Mouse (Mus musculus): ENCODE data around the gene Prune2. TPM values are rescaled to one million over a fixed set of nuclear protein-coding genes. Genes with fewer than 3 reads are reported as not detected.
A peak's percentile ranks its signal among the peaks of the same experiment; 100 is the strongest.
"Not testable (repeated sequence)": the region's sequence is repeated elsewhere in the genome, so short reads cannot be mapped to it uniquely, and the experiment has no call there.

Gene Prune2
- polyA plus RNA-seq, 1 experiment from 2014 or later, result 7.2 TPM

DNA sequence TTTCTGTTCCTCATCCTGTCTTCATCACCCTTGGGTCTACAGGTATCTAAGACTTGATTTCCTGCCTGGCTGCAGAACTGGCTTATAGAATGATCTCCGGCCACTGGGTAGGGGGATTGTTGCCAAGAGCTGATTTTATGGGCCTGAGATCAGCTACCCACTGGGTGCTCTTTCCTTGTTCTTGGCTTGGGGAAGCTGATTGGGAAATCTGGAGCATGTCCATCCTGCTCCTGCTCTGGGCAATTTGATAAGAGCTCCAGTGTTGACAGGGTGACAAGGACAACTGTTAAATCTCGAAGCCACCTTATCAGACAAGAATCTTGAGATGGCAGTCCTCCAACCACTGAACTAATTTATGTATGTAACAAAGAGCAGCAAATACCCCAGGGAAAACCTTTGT, 203.8 kb downstream of the Prune2 start:
- WGBS, result 21% methylated on average over 2 of the region's 2 CpGs
- no peak for ATAC-seq (ENCODE audit: extremely low read depth, insufficient number of reproducible peaks, low FRiP score, low TSS enrichment)
- Histone ChIP-seq H3K4me2 (no peak overlapping the region), H3K27me3 (replicated peaks) (no peaks in the 10 kb centered on the region), H3K4me3 (no peak overlapping the region), H3K9ac (no peak overlapping the region), H3K4me1 (peaks cover 17% of the 10 kb centered on the region), H3K27ac (replicated peaks) (no peak overlapping the region), H3K36me3 (no peaks in the 10 kb centered on the region), H3K9me3 (no peaks in the 10 kb centered on the region)

DNA sequence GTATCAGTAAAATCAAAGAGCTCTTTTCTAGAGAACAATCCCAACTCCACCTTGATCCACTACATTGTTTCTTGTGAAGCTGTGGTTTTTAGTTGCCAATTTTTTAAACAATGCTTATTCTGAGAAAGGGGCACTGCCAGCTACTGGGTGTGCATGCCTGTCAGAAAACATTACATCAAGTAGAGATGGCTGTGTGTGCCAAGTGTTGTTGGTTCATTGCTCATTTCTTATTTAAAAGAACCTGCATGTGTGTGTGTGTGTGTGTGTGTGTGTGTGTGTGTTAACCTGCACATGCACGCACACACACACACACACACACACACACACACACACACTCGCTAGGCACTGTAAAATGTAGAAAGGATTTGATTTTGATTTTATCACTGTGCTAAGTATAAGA, 204.3 kb downstream of the Prune2 start:
- Histone ChIP-seq H3K4me1 (peaks cover 17% of the 10 kb centered on the region), H3K27me3 (replicated peaks) (no peaks in the 10 kb centered on the region), H3K9me3 (no peaks in the 10 kb centered on the region), H3K36me3 (no peaks in the 10 kb centered on the region), H3K4me2 (no peak overlapping the region), H3K9ac (no peak overlapping the region), H3K27ac (replicated peaks) (no peak overlapping the region), H3K4me3 (no peak overlapping the region)
- 65% methylated on average over 2 of the region's 2 CpGs for whole genome bisulfite sequencing
- ATAC-seq (ENCODE audit: extremely low read depth, insufficient number of reproducible peaks, low FRiP score, low TSS enrichment), result no peak

DNA sequence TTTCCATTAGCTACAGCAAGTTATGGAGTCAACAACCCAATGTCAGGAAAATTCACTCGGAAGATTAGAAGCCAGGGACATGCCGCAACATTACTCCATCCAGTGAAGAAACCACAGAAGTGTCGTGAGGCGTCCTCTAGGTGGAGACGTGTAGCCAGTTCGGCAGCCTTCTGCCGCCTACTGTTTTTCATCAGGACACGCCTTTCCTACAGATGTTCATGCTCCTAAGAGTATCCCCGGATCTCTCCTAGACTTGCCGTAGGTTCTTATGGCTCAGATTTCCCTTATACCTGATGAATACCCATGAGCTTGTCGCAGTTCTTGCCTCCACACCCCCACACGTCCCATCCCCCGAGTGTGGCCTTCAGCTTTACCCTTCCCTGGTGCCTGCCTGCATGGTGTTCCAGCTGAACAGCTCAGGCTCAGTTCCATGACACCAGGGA, 207.6 kb downstream of the Prune2 start:
- no peaks in the 10 kb centered on the region for H3K27me3 ChIP-seq (replicated peaks)
- H3K4me3 ChIP-seq, result peak overlapping the region; percentile 22; the same call in 1 of the 2 replicates
- ATAC-seq (ENCODE audit: extremely low read depth, insufficient number of reproducible peaks, low FRiP score, low TSS enrichment), result no peak
- no peaks in the 10 kb centered on the region for H3K36me3 ChIP-seq
- H3K4me1 ChIP-seq, result peaks cover 28% of the 10 kb centered on the region
- H3K4me2 ChIP-seq, result peak overlapping the region; percentile 59
- no peaks in the 10 kb centered on the region for H3K9me3 ChIP-seq
- no peak overlapping the region for H3K9ac ChIP-seq
- WGBS, result 8% methylated on average over 13 of the region's 13 CpGs
- no peak overlapping the region for H3K27ac ChIP-seq (replicated peaks)

DNA sequence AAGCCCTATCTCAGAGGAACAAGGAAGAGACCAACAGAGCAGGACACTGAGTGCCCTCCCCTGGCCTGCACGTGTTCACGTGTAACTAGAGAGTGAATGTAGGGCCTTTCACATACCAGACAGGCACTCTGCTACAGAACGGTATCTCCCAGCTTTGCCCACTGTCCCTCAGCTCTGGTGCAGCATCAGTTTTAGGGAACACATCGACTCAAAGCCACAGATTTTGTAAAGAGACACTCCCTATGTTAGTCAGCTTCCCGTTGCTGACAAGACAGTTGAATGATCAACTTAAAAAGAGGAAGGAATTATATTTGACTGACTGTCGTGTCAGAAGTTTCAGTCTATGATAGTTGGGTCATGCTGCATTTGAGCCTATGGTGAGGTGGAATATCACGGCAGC, 210.4 kb downstream of the Prune2 start:
- 64% methylated on average over 7 of the region's 7 CpGs for WGBS
- Histone ChIP-seq H3K36me3 (no peaks in the 10 kb centered on the region), H3K27me3 (replicated peaks) (no peaks in the 10 kb centered on the region), H3K4me3 (no peak overlapping the region), H3K4me1 (peaks cover 14% of the 10 kb centered on the region), H3K4me2 (no peak overlapping the region), H3K9me3 (no peaks in the 10 kb centered on the region), H3K27ac (replicated peaks) (no peak overlapping the region), H3K9ac (no peak overlapping the region)
- ATAC-seq (ENCODE audit: extremely low read depth, insufficient number of reproducible peaks, low FRiP score, low TSS enrichment), result no peak

DNA sequence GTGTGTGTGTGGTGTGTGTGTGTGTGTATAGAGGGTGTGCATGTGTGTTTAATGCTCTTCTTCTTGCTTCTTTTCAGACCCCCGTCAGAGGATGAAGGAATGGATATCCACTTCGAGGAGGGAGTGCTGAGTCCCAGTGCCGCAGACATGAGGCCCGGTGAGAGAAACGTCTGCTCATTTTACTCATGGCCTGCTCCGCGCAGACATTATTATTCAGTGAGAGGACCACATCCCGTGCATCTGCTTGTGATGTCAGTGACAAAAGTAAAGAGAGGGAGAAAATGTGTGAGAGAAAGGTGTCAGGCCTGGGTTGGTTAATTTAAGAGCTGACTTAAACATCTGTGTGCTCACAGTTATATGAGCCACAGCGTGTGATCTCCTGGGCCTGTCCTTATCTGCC, 212.3 kb downstream of the Prune2 start:
- 73% methylated on average over 9 of the region's 9 CpGs for WGBS

DNA sequence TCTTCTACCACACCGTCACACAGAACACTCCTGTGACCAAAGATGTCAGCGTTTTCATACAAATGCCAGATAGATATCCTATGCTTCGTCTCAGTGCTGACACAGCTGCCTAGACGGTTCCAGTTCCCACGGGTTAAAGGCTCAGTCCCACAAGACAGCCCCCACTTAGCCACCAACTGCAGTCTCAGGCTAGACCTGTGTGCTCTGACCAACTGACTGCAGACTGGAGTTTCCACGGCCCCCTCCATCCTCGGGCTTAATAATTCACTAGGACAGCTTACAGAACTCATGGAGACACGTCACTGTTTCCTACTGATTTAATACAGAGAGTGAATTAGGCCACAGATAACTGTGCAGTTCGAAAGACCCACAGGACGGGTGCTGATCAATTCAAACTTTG, 213.8 kb downstream of the Prune2 start:
- Histone ChIP-seq H3K9ac (no peak overlapping the region), H3K9me3 (no peaks in the 10 kb centered on the region), H3K4me2 (no peak overlapping the region), H3K36me3 (no peaks in the 10 kb centered on the region), H3K27me3 (replicated peaks) (no peaks in the 10 kb centered on the region), H3K4me1 (peaks cover 11% of the 10 kb centered on the region; the same call in 1 of the 2 replicates), H3K27ac (replicated peaks) (no peak overlapping the region), H3K4me3 (no peak overlapping the region)
- no peak for ATAC-seq (ENCODE audit: extremely low read depth, insufficient number of reproducible peaks, low FRiP score, low TSS enrichment)
- WGBS, result 74% methylated on average over 10 of the region's 10 CpGs

More for the DNA sequence above, 212.3 kb downstream of the Prune2 start:
- no peak overlapping the region for H3K9ac ChIP-seq
- peaks cover 14% of the 10 kb centered on the region for H3K4me1 ChIP-seq
- no peaks in the 10 kb centered on the region for H3K9me3 ChIP-seq
- H3K36me3 ChIP-seq, result no peaks in the 10 kb centered on the region
- no peaks in the 10 kb centered on the region for H3K27me3 ChIP-seq (replicated peaks)
- no peak for ATAC-seq (ENCODE audit: extremely low read depth, insufficient number of reproducible peaks, low FRiP score, low TSS enrichment)
- no peak overlapping the region for H3K4me2 ChIP-seq
- no peak overlapping the region for H3K27ac ChIP-seq (replicated peaks)
- no peak overlapping the region for H3K4me3 ChIP-seq

DNA sequence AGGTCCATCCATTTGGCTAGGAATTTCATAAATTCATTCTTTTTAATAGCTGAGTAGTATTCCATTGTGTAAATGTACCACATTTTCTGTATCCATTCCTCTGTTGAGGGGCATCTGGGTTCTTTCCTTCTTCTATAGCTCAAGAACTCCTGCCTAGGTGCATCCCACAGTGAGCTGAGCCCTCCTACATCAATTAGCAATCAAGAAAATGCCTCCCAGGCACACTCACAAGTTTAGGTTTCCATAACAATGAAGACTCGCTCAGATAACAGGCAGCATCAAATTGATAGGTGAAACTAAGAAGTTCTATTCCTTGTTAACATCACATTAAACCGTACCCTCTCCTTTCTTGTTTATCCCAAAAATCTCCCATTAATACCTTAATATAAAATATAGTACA, 218.6 kb downstream of the Prune2 start:
- ATAC-seq (ENCODE audit: extremely low read depth, insufficient number of reproducible peaks, low FRiP score, low TSS enrichment); H3K4me1 ChIP-seq; H3K4me3 ChIP-seq; H3K27ac ChIP-seq (replicated peaks); H3K27me3 ChIP-seq (replicated peaks); H3K4me2 ChIP-seq; H3K9me3 ChIP-seq; H3K9ac ChIP-seq; H3K36me3 ChIP-seq: not testable (repeated sequence)
- WGBS, result 81% methylated on average over 2 of the region's 2 CpGs

DNA sequence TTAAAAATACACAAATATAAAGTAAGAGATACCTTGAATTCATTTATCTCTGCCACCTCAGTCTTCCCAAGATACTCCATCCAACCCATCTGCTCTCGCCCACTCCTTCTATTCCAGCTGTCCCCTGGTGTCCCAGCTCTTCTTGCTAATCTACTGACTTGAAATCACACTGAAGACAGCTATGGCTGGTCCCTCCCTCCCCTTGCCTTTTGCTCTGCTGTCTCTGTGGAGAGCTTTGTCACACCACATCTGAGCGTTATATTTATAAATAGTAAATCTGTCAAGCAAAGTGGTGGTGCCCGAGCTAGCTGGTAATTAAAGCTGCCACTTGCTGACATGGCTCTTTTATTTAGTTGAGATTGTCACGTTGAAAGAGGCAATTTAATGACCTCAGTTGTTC, 224.6 kb downstream of the Prune2 start:
- ATAC-seq (ENCODE audit: extremely low read depth, insufficient number of reproducible peaks, low FRiP score, low TSS enrichment), result no peak
- no peak overlapping the region for H3K9ac ChIP-seq
- H3K27ac ChIP-seq (replicated peaks), result peak overlapping the region; percentile 56
- no peaks in the 10 kb centered on the region for H3K9me3 ChIP-seq
- H3K4me1 ChIP-seq, result peaks cover 24% of the 10 kb centered on the region
- no peak overlapping the region for H3K4me2 ChIP-seq
- H3K36me3 ChIP-seq, result no peaks in the 10 kb centered on the region
- no peak overlapping the region for H3K4me3 ChIP-seq
- H3K27me3 ChIP-seq (replicated peaks), result no peaks in the 10 kb centered on the region; the same call in 1 of the 2 replicates
- 31% methylated on average over 4 of the region's 4 CpGs for WGBS

DNA sequence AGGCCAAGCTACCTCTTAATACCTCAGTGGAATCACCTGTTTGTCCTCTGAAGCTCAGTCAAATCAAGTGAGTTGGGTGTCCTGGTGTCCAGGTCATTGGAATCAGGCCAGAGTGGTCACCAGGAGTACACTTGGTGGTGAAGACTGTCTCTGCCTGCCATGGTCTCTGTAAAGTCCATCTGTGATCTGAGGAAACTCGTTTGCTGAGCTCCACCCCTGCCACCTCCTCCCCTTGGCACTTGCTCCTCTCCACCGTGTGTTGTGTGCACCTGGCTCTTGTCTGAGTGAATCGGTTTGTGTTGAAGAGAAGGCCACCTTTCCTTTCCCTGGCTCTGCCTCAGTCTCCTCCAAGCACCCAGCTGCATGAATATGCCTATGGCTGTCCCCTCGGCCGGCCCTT, 238.8 kb downstream of the Prune2 start:
- ATAC-seq (ENCODE audit: extremely low read depth, insufficient number of reproducible peaks, low FRiP score, low TSS enrichment), result no peak

DNA sequence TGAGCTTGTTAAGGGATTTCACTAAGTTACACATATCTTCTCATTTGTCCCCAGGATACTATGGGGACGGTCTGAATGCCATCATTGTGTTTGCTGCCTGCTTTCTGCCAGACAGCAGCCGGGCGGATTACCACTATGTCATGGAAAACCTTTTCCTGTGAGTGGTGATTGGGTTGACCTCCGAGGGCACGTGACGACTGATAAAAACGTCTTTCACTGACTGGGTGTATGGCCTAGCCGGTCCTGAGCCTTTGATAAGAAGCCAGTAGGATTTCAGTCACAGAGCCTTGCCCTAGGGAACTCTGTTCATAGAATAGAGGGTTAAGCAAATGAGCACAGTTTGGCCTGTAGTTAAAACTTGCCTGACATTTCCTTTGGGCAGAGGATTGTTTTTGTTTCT, 243.1 kb downstream of the Prune2 start:
- ATAC-seq (ENCODE audit: extremely low read depth, insufficient number of reproducible peaks, low FRiP score, low TSS enrichment), result peak; percentile 63; the same call in 1 of the 2 replicates
- Histone ChIP-seq H3K27ac (replicated peaks) (peak overlapping the region; percentile 55; the same call in 1 of the 2 replicates), H3K4me2 (no peak overlapping the region), H3K4me3 (no peak overlapping the region), H3K9ac (no peak overlapping the region), H3K27me3 (replicated peaks) (peaks cover 23% of the 10 kb centered on the region), H3K4me1 (peaks cover 13% of the 10 kb centered on the region), H3K36me3 (no peaks in the 10 kb centered on the region), H3K9me3 (no peaks in the 10 kb centered on the region)
- 7% methylated on average over 8 of the region's 8 CpGs for WGBS

More for the DNA sequence above, 238.8 kb downstream of the Prune2 start:
- peaks cover 28% of the 10 kb centered on the region for H3K27me3 ChIP-seq (replicated peaks)
- H3K4me2 ChIP-seq, result no peak overlapping the region
- H3K9me3 ChIP-seq, result 0 out of 2 replicates have a peak, but pooled peaks cover 9% of the 10 kb centered on the region
- H3K27ac ChIP-seq (replicated peaks), result no peak overlapping the region
- no peaks in the 10 kb centered on the region for H3K36me3 ChIP-seq
- H3K4me1 ChIP-seq, result peaks cover 9% of the 10 kb centered on the region
- no peak overlapping the region for H3K9ac ChIP-seq
- WGBS, result 70% methylated on average over 5 of the region's 5 CpGs
- no peak overlapping the region for H3K4me3 ChIP-seq

DNA sequence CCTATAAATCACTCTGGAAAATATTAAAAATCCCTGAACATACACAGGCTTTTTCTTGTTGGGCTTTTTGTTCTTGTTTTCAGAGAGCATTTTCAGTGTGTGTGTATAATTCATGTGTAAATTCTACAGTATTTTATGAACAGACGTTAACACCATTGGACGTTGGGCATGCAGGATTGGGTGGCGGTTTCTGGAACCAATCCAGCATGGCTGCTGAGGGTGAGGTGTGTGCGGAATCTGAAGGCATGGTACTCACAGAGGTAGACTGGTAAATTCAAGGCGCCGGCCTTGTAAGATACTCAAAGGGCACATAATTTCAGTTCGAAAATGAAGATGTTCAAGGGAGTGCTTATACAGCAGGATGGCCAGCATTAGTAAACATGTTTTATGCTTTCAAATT, 251.2 kb downstream of the Prune2 start:
- ATAC-seq (ENCODE audit: extremely low read depth, insufficient number of reproducible peaks, low FRiP score, low TSS enrichment), result no peak

DNA sequence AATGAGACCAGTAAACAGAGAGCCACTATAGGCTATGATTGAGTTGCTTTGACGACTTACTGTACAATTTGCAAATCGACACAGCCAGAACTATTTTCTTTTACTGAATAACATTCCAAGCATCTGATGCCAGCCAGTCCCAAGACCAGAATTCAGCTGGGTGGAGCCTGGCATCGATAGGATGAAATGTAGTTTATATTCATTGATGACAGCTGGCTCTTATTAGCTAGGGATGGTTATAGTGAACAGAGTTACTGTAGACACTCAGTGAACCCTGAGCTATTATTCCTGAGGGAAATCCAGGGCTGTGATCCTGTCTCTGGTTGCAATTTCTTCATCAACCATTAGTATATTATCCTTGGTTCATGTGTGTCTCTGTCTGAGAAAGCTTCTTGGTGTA, 254.6 kb downstream of the Prune2 start:
- no peak for ATAC-seq (ENCODE audit: extremely low read depth, insufficient number of reproducible peaks, low FRiP score, low TSS enrichment)
- whole genome bisulfite sequencing, result 75% methylated on average over 3 of the region's 3 CpGs
- H3K9me3 ChIP-seq, result no peaks in the 10 kb centered on the region

More for the DNA sequence above, 251.2 kb downstream of the Prune2 start:
- no peak overlapping the region for H3K9ac ChIP-seq
- no peak overlapping the region for H3K4me2 ChIP-seq
- no peaks in the 10 kb centered on the region for H3K27me3 ChIP-seq (replicated peaks)
- H3K27ac ChIP-seq (replicated peaks), result no peak overlapping the region
- no peaks in the 10 kb centered on the region for H3K36me3 ChIP-seq
- WGBS, result 81% methylated on average over 7 of the region's 7 CpGs
- H3K9me3 ChIP-seq, result no peaks in the 10 kb centered on the region
- H3K4me1 ChIP-seq, result 0 out of 2 replicates have a peak, but pooled peaks cover 5% of the 10 kb centered on the region
- no peak overlapping the region for H3K4me3 ChIP-seq

More for the DNA sequence above, 254.6 kb downstream of the Prune2 start:
- Histone ChIP-seq H3K4me1 (0 out of 2 replicates have a peak, but pooled peaks cover 5% of the 10 kb centered on the region), H3K4me2 (no peak overlapping the region), H3K27ac (replicated peaks) (no peak overlapping the region), H3K4me3 (no peak overlapping the region), H3K9ac (no peak overlapping the region), H3K27me3 (replicated peaks) (no peaks in the 10 kb centered on the region), H3K36me3 (no peaks in the 10 kb centered on the region)

Measured in heart, embryonic 13.5 days (tissue).